Mouse (Mus musculus) left cerebral cortex, postnatal 10 days (tissue): ENCODE results near the gene Hps4. TPM values are rescaled to one million over a fixed set of nuclear protein-coding genes. Genes with fewer than 3 reads are reported as not detected.

Experiments
- DNase-seq, 2 experiments: peaks; one replicate each; pipeline ENCODE4 v3.0.0; 2021 to 2022; ENCODE audit warnings: low spot score in 2 of 2, mixed read lengths in 1 of 2; ENCODE audit errors: extremely low spot score in 1 of 2
- intact Hi-C: fragments of 180-260 bp; cut with DNase I; formaldehyde crosslinking; loops from one replicate; pipeline ENCODE4 v1.15.1; 2025
- total RNA-seq, 2 experiments: library from RNA; stranded (reverse); gene quantifications; 2 replicates each; pipeline ENCODE4 v1.2.3; 2021

Gene Hps4
- total RNA-seq, 2 experiments from 2014 or later: 18.8 to 29.2 TPM

DNA sequence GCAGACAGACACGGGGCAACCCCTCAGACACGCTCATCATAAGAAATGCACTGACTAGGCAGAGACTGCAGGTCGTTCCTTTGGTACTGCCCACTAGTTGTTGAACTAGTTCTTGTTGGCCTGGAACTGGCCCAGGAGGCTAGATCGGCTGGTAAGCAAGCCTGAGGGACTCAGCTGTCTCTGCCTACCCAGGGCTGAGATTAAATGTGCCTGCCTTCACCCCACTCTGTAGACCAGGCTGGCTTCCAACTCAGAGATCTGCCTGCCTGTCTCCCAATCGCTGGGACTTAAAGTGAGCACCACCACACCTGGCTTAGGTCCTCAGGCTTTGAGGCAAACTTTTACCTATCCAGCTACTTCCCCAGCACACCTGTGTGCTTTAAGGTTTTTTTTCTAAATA lies 22.5 kb upstream of the Hps4 start:
- DNase-seq: no peak
- intact Hi-C loops: loop anchor here (5.0 kb wide), 2 partner anchors 43 to 78 kb away; partner anchors contain the start of gene Tpst2

DNA sequence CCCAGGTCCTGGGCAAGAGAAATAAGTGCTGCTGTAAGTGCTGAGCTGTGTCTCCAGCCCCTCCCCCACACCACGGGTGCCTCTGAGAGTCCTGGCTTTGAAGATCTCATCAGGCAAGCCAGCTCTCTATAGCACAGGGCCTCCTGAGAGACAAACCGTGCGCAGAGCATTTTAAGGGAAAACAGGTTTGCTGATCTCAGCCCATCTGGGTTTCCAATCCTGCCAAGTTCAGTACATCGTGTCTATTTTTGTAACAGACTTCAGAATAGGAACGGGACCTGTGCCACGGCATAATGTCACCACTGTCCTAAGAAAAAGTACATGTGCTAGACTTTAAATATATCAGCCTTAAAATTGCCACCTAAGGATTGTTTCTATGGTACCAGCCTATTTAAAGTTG lies 21.9 kb upstream of the Hps4 start:
- peak; percentile 81 to 87 for DNase-seq

DNA sequence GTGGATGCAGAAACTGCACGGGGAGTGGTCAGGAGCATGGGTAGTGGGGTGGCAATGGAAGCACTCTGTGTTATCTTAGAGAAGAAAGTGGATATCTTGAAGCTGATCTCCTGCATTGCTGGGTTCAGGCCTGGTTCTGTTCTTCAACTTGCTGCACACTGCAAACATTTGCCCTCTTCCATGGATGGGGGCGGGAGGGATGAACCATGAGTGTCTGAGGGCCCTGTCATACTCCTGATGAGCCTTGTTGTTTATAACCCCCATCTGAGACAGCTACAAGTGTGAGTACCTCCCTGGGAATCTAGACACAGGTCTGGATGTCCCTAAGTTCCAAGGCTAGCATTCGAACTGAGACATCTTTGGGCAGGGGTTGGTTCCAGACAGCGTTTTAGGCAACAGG lies 21.5 kb upstream of the Hps4 start:
- DNase-seq: no peak
- intact Hi-C loops: loop anchor here (5.0 kb wide), 2 partner anchors 44 to 79 kb away; partner anchors contain the start of gene Tpst2

More for the DNA sequence above, 21.9 kb upstream of the Hps4 start:
- intact Hi-C loops: loop anchor here (5.0 kb wide), 2 partner anchors 44 to 79 kb away; partner anchors contain the start of gene Tpst2

DNA sequence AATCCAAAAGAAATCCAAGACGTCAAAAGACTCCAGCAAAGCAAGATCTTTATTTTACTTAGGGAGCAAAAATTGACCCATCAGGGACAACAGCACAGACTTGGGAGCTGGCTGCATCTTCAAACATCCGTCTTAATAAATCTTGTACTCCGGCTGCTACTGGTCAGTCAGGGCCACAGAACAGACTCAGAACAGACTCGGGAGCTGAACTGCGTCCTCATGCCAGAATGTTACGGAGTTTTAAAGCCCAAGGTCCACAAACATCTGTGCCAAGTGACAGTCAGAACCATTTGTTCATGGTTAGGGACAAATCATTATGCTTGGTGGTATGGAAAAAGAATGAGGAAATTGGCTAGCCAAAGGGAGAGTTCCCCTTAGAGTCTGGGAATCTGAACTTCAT lies 19.6 kb upstream of the Hps4 start:
- no peak for DNase-seq
- intact Hi-C loops: loop anchor here (5.0 kb wide), 2 partner anchors 46 to 81 kb away; partner anchors contain the start of gene Tpst2

DNA sequence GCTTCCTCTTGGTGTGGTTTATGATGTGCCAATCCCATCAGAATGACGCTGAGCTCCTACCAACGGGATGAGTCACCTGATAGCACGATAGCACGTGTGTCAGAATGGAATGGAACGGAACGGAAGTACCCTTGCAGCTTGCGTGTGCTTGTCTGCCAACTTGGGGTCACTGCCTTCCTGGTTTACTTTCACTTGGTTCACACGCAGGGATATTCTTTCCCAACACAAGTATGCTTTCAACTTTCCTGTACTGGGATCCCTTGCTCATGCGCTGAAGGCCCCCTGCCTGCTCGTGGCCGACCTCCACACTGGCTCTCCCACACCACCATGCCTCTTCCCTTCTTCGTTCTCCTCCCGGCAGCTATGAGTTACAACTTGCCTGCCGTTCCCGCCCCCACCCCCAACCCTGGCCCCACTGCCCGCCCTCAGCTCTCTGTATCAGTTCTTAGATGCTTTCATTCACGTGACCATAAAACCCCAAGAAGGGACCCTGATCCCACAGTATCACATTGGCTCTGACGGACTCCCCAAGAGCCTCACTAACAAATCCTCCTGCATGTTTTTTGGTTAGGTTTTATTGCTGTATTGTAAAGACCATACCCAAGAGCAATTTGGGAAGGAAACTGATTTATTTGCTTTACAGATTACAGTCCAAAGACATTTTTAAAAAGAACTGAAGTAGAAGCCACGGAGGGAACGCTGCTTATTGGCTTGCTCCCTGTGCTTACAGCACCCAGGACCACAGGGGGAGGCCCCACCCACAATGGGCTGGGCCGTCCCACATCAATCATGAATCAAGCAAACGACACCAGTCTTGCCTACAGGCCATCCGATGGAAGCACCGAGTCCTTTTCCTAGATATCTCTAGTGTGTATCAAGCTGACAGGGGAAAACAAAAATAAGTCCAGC lies 18.0 kb upstream of the Hps4 start:
- intact Hi-C loops: loop anchor here (5.0 kb wide), 3 partner anchors 48 to 98 kb away; partner anchors contain the start of gene Tpst2
- no peak for DNase-seq

DNA sequence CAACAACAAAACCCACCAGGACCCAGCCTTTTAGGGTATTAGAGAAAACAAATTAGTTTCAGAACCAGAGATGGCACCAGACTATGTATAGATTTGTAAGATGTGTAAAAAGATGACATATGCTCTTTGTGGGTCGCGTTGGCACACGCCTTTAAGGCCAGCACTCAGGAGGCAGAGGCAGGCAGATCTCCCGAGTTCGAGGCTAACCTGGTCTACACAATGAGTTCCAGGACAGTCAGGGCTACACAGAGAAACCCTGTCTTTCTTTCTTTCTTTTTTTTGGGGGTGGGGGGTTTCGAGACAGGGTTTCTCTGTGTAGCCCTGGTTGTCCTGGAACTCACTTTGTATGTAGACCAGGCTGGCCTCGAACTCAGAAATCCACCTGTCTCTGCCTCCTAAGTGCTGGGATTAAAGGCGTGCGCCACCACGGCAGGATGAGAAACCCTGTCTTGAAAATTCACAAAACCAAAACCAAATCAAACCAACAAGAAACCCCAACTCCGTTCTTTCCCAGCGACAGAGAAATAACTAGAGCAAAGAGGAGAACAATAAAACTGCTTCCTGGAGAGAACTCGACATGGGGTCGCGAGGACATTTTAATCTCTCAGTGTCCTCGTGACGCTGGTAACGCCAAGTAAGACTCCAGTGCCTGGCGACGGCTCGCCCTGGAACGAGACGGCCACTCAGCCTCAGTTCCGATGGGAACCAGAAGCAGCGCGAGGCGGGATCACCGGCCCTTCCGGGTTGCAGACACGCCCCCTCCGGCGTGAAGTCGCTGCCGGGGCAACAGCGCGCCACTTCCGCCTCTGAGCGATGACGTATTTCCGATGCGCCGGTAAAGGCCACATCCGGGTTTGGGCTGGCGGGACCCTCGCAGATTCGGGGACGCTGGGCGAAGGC lies 17.1 kb upstream of the Hps4 start, which contains the start of gene Tfip11:
Gene Tfip11, plus strand, starts transcription at position 813 of the 900 bp plus-strand sequence.
- intact Hi-C loops: loop anchor here (1.0 to 5.0 kb wide), 2 partner anchors 18 to 98 kb away; partner anchors contain the start of genes Hps4 and Srrd
- DNase-seq: peak; percentile 96 to 99

DNA sequence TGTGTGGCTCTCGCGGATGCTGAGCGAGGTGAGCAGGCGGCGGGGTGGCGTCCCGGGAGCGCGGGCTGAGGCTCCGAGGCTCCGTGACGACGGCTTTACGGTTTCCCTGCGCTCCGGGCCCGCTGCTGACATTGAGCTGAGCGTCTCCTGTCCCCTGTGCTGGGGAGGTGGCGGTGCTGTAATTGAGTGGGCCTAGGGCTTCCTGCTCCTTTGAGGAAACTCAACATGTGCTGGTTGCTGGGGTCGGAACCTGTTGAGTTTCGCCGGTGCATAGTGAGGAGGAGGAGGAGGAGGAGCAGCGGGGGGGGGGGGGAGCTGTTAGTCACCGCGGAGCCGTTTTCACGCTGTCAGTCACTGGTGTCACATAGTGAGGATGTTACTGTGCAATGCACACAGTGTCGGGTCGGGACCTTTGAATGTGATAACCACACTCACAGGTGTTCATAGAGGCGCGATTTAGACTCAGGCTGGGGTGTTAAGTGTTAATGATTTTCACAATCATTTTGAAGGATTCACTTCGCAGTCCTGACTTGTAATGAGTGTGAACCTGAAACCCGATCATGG lies 16.4 kb upstream of the Hps4 start:
- intact Hi-C loops: loop anchor here (1.0 to 5.0 kb wide), 2 partner anchors 17 to 99 kb away; partner anchors contain the start of genes Hps4 and Srrd

DNA sequence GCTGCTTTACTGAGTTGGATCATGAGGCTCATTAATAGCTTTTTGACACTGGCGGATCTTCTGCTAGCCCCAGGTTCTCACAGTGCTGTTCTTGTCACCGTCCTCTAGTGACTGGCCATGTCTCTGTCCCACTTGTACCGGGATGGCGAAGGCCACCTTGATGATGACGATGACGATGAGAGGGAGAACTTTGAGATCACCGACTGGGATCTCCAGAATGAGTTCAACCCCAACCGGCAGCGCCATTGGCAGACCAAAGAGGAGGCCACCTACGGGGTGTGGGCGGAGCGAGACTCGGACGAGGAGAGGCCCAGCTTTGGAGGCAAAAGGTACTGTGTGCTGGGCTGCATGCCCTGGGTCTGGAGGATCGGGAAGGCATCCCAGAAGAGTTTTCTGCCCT lies 15.0 kb upstream of the Hps4 start:
- intact Hi-C loops: loop anchor here (5.0 kb wide), 1 partner anchor 101 kb away; no protein-coding TSS in a partner anchor
- no peak for DNase-seq

More for the DNA sequence above, 16.4 kb upstream of the Hps4 start:
- no peak for DNase-seq

DNA sequence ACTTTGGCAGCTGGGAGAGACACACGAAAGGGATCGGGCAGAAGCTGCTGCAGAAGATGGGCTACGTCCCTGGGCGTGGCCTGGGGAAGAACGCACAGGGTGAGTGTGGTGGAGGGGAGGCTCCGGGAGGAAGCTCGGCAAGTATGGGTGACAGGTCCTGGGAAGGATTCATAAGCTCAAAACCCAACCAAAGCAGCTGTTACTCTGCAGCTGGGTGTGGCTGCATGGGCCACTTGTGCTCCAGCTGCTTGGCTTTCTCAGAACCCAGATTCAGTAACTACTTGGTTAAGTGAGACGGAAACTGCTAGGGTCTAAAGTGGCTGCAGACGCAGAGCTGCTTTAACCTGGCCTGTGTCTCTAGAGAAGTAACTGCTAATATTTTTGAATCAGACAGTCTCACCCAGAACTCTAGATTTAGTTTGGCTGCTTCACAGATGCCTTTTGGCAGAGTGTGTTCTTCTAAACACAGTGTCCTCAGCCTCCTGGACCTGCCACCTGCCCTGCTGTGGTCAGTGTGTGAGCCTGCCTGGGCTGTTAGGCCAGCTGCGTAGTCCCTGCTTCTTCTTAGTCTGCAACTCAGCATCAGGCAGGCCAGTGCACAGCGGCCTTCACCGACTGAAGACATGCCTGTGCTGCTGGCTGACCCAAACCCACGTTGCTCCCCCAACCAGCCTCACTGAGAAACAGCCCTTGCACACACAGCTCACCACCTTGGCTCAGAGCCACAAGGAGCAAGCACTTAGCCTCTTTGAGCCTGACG lies 12.9 kb upstream of the Hps4 start:
- intact Hi-C loops: loop anchor here (5.0 kb wide), 1 partner anchor 103 kb away; no protein-coding TSS in a partner anchor
- DNase-seq: no peak

DNA sequence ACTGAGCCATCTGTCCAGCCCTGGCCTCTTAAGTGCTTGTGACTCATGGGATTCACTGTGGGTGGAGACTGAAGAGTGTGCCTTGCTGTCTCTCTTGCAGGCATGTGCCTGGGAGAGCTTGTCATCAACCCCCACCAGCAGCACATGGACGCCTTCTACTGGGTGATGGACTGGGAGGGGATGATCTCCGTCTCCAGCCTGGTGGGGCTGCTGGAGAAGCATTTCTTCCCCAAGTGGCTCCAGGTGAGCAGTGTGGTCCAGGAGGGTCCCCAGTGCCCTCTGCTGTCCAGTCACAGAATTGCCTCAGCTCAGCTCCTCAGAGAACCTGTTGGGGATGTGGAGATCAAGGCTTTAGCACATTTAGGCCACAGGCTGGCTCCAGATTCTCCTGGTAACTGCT lies 7.4 kb upstream of the Hps4 start:
- peak in 1 of 2 experiments; percentile 32 for DNase-seq
- intact Hi-C loops: loop anchor here (2.0 kb wide), 1 partner anchor 95 kb away; no protein-coding TSS in a partner anchor

DNA sequence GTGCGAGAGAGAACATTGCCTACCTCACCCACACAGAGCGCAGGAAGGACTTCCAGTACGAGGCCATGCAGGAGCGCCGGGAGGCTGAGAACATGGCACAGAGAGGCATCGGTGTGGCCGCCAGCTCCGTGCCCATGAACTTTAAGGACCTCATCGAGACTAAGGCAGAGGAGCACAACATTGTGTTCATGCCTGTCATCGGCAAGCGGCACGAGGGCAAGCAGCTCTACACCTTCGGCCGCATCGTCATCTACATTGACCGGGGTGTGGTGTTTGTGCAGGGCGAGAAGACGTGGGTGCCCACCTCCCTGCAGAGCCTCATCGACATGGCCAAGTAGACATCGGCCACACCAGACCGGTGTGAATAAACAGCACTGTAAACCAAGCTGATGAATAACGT lies 5.9 kb upstream of the Hps4 start:
- intact Hi-C loops: no loop called here
- DNase-seq: no peak

DNA sequence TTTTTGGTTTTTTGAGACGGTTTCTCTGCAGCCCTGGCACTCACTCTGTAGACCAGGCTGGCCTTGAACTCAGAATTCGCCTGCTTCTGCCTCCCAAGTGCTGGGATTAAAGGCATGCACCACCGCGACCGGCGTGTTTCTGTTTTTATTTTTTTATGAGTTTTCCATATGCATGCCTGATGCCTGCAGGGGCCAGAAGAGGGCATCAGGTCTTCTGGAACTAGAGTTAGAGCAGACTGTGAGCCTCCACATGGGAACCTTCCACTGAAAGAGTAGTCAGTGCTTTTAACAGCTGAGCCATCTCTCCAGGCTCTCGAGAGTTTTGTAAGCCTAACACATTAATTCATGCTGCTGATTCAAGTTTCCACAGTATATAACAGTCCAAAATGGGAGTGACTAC lies 3.7 kb upstream of the Hps4 start:
- intact Hi-C loops: no loop called here
- no peak for DNase-seq

DNA sequence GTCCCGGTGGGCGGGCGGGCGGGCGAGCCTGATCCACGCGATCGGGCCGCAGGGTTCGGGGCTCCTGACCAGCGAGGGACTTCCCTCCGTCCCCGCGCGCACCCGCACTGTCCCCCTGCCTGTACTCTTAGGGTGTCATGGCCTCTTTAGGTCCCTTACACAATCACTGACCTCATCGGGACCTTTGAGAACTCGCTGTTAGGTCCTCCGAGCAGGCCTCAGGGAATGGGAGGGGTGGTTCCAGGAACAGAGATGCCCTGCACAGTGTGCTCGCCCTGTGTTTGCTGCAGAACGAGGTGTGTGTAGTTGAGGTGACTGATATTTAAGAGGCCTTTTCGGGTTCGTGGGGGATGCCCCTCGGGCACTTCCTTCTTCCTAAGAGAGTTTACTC lies 317 bp downstream of the Hps4 start:
- DNase-seq: no peak
- intact Hi-C loops: loop anchor here (1.0 to 5.0 kb wide), 2 partner anchors 17 to 84 kb away; partner anchors contain the start of gene Tfip11

DNA sequence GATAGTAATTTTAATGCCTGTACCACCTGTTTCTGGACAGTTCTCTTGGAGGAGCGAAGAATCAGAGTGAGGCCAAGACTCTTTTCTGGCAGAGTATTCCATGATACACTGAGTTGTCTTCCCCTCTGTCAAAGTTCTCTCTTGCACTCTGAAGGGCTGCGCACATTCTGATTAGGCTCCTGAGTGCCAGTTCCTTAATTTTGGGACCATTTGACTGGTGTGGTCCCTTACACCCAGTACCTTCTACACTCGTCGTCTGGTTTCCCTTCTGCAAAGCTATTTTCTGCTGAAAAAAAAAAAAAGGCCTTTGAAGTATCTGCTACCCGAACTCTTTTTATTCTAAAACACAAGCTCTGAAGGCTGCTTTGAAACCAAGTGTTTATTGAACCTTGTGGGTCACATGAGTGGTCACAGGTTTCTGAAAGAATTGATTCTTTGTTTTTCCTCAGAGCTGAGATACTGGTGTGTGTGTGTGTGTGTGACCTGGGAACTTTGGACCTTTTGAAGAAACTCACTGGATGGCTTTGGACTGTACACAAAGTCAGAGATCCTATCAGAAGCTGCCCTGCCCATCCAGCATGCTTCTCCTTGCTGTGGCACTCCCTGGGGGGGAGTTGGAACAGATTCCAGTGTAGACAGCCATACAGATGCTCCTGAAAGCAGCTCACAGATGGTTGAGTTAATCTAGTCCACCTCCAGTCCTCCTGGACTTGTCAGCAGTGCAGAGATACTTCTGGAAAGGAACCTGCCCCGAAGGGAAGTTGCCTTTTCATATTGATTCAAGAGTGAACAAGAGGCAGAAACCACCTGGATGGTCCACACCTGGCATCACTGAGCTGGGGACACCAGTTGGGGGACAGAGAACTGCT lies 1.4 kb downstream of the Hps4 start:
- intact Hi-C loops: loop anchor here (5.0 kb wide), 1 partner anchor 83 kb away; no protein-coding TSS in a partner anchor
- peak in 1 of 2 experiments; percentile 40 for DNase-seq

DNA sequence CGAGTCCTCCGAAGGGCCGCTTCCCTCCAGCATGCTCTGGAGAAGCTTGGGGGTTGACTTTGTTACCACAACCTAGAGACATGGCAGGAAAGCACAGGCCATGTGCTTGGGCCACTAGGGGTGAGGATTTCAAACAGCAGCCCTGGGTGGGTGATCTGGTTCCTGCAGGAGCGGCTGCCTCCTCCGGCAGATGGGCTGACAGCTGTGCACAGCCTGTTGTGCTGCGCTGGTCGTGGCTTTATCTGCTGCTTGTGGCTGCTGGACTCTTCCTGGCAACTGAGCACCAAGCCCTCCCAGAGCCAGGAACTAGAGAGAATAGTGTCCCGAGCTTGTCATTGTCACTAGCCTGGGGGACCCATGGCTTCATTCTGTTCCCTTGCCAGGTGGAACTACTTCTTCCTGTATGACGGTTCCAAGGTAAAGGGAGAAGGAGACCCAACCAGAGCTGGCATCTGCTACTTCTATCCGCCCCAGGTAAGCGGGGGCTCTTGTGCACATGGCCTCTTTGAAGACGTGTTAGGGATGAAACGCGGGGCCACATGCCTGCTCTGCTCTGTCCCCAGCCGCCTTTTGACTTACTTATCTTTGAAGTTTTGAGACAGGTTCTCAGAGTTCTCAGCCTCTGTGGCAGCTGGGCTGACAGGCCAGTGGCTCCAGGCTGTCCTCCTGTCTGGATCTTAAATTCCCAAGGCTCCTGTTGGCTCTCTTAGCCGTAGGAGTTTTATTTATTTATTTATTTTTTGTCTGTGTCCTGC lies 3.5 kb downstream of the Hps4 start:
- DNase-seq: no peak
- intact Hi-C loops: no loop called here

DNA sequence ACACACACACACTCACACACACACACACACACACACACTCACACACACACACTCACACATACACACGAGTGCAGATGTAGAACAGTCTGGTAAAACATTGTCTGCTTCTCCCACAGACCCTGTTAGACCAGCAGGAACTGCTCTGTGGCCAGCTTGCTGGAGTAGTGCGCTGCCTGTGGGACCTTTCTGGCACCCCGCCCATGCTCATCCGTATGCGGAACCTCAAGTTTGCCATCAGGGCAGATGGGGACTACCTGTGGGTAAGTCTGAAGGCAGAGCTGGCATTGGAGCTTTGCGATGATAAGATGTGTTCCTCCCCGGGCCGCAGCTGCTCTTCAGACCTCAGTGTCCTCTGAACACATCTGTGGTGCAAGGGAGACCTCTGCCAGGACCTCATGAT lies 6.3 kb downstream of the Hps4 start:
- intact Hi-C loops: no loop called here
- DNase-seq: no peak
